Mouse (Mus musculus): ENCODE results near the gene Slc22a23. TPM values are rescaled to one million over a fixed set of nuclear protein-coding genes. Genes with fewer than 3 reads are reported as not detected.

The Slc22a23 gene
- total and polyA plus RNA-seq, 2 experiments from 2014 or later, result 14.9 to 145 TPM

GRCm38 (mm10) chr13:34294212-34294611 lies 50.8 kb downstream of the Slc22a23 start:
- no peak overlapping the region for H3K4me2 ChIP-seq (ENCODE audit: low read depth, low read length, poor library complexity, severe bottlenecking)
- 79% methylated on average over 4 of the region's 4 CpGs for WGBS
- H3K4me1 ChIP-seq (ENCODE audit: insufficient read depth, low read length), result no peaks in the 10 kb centered on the region
- no peak overlapping the region for H3K9ac ChIP-seq (replicated peaks; ENCODE audit: low read length, poor library complexity, severe bottlenecking)
- no peak overlapping the region for H3K27ac ChIP-seq (ENCODE audit: low read depth, low read length)
- no peaks in the 10 kb centered on the region for H3K9me3 ChIP-seq (ENCODE audit: low read length)
- no peak; the same call in 1 of the 2 replicates for TF ChIP-seq CTCF (IDR thresholded peaks at IDR 0.05)
- DNase-seq (ENCODE audit: low spot score) (no peak), ATAC-seq (ENCODE audit: low FRiP score) (no peak)
- no peak overlapping the region for H3K4me3 ChIP-seq (ENCODE audit: low read depth, low read length)
- peaks cover 4% of the 10 kb centered on the region; the same call in 1 of the 2 replicates for H3K36me3 ChIP-seq (ENCODE audit: insufficient read depth, low read length)
- no peaks in the 10 kb centered on the region for H3K27me3 ChIP-seq (ENCODE audit: insufficient read depth, low read length)

- no peak for TF ChIP-seq CTCF (IDR thresholded peaks at IDR 0.05)
- H3K4me3 ChIP-seq (ENCODE audit: low read depth, low read length), result no peak overlapping the region
- H3K4me1 ChIP-seq (ENCODE audit: insufficient read depth, low read length), result peaks cover 5% of the 10 kb centered on the region; the same call in 1 of the 2 replicates
- H3K9me3 ChIP-seq (ENCODE audit: low read length), result no peaks in the 10 kb centered on the region
- no peaks in the 10 kb centered on the region; the same call in 1 of the 2 replicates for H3K36me3 ChIP-seq (ENCODE audit: insufficient read depth, low read length)
- DNase-seq (ENCODE audit: low spot score), result no peak
- no peaks in the 10 kb centered on the region for H3K27me3 ChIP-seq (ENCODE audit: insufficient read depth, low read length)
- no peak overlapping the region for H3K4me2 ChIP-seq (ENCODE audit: low read depth, low read length, poor library complexity, severe bottlenecking)
- no peak overlapping the region for H3K27ac ChIP-seq (ENCODE audit: low read depth, low read length)
- WGBS, result 86% methylated on average over 2 of the region's 2 CpGs
- no peak overlapping the region for H3K9ac ChIP-seq (replicated peaks; ENCODE audit: low read length, poor library complexity, severe bottlenecking)
- no peak for ATAC-seq (ENCODE audit: low FRiP score)
These were observed 52.9 kb downstream of the Slc22a23 start for GRCm38 (mm10) chr13:34292042-34292441.

- H3K27me3 ChIP-seq (ENCODE audit: insufficient read depth, low read length), result no peaks in the 10 kb centered on the region
- no peak overlapping the region for H3K4me2 ChIP-seq (ENCODE audit: low read depth, low read length, poor library complexity, severe bottlenecking)
- H3K27ac ChIP-seq (ENCODE audit: low read depth, low read length), result no peak overlapping the region
- no peak for ATAC-seq (ENCODE audit: low FRiP score)
- peaks cover 5% of the 10 kb centered on the region; the same call in 1 of the 2 replicates for H3K4me1 ChIP-seq (ENCODE audit: insufficient read depth, low read length)
- WGBS, result 97% methylated on average over 1 of the region's 1 CpGs
- H3K9ac ChIP-seq (replicated peaks; ENCODE audit: low read length, poor library complexity, severe bottlenecking), result no peak overlapping the region
- H3K9me3 ChIP-seq (ENCODE audit: low read length), result no peaks in the 10 kb centered on the region
- no peaks in the 10 kb centered on the region for H3K36me3 ChIP-seq (ENCODE audit: insufficient read depth, low read length)
- no peak for TF ChIP-seq CTCF (IDR thresholded peaks at IDR 0.05)
- no peak overlapping the region for H3K4me3 ChIP-seq (ENCODE audit: low read depth, low read length)
- no peak for DNase-seq (ENCODE audit: low spot score)
These were observed 54.6 kb downstream of the Slc22a23 start for GRCm38 (mm10) chr13:34290346-34290745.

GRCm38 (mm10) chr13:34289567-34289966 lies 55.4 kb downstream of the Slc22a23 start:
- H3K36me3 ChIP-seq (ENCODE audit: insufficient read depth, low read length), result no peaks in the 10 kb centered on the region
- 85% methylated on average over 2 of the region's 2 CpGs for WGBS
- no peak overlapping the region for H3K4me3 ChIP-seq (ENCODE audit: low read depth, low read length)
- H3K9ac ChIP-seq (replicated peaks; ENCODE audit: low read length, poor library complexity, severe bottlenecking), result no peak overlapping the region
- DNase-seq (ENCODE audit: low spot score) (no peak), ATAC-seq (ENCODE audit: low FRiP score) (no peak)
- no peaks in the 10 kb centered on the region for H3K27me3 ChIP-seq (ENCODE audit: insufficient read depth, low read length)
- peaks cover 5% of the 10 kb centered on the region; the same call in 1 of the 2 replicates for H3K4me1 ChIP-seq (ENCODE audit: insufficient read depth, low read length)
- no peak for TF ChIP-seq CTCF (IDR thresholded peaks at IDR 0.05)
- H3K9me3 ChIP-seq (ENCODE audit: low read length), result no peaks in the 10 kb centered on the region
- no peak overlapping the region for H3K27ac ChIP-seq (ENCODE audit: low read depth, low read length)
- no peak overlapping the region for H3K4me2 ChIP-seq (ENCODE audit: low read depth, low read length, poor library complexity, severe bottlenecking)

GRCm38 (mm10) chr13:34288129-34288528 lies 56.9 kb downstream of the Slc22a23 start:
- TF ChIP-seq CTCF (IDR thresholded peaks at IDR 0.05), result no peak
- no peak overlapping the region for H3K4me3 ChIP-seq (ENCODE audit: low read depth, low read length)

GRCm38 (mm10) chr13:34287601-34288083 lies 57.3 kb downstream of the Slc22a23 start:
- no peak overlapping the region for H3K27ac ChIP-seq (ENCODE audit: low read depth, low read length)
- no peak overlapping the region for H3K4me3 ChIP-seq (ENCODE audit: low read depth, low read length)
- TF ChIP-seq CTCF (IDR thresholded peaks at IDR 0.05), result no peak; the same call in 1 of the 2 replicates
- peaks cover 5% of the 10 kb centered on the region; the same call in 1 of the 2 replicates for H3K4me1 ChIP-seq (ENCODE audit: insufficient read depth, low read length)
- H3K9ac ChIP-seq (replicated peaks; ENCODE audit: low read length, poor library complexity, severe bottlenecking), result no peak overlapping the region
- ATAC-seq (ENCODE audit: low FRiP score) (no peak), DNase-seq (ENCODE audit: low spot score) (peak; percentile 48)
- H3K9me3 ChIP-seq (ENCODE audit: low read length), result no peaks in the 10 kb centered on the region
- no peak overlapping the region for H3K4me2 ChIP-seq (ENCODE audit: low read depth, low read length, poor library complexity, severe bottlenecking)
- no peaks in the 10 kb centered on the region for H3K36me3 ChIP-seq (ENCODE audit: insufficient read depth, low read length)
- WGBS, result 14% methylated on average over 9 of the region's 9 CpGs
- H3K27me3 ChIP-seq (ENCODE audit: insufficient read depth, low read length), result no peaks in the 10 kb centered on the region

More at GRCm38 (mm10) chr13:34288129-34288528, 56.9 kb downstream of the Slc22a23 start:
- Histone ChIP-seq H3K27ac (ENCODE audit: low read depth, low read length) (no peak overlapping the region), H3K27me3 (ENCODE audit: insufficient read depth, low read length) (no peaks in the 10 kb centered on the region), H3K36me3 (ENCODE audit: insufficient read depth, low read length) (no peaks in the 10 kb centered on the region), H3K9me3 (ENCODE audit: low read length) (no peaks in the 10 kb centered on the region), H3K4me2 (ENCODE audit: low read depth, low read length, poor library complexity, severe bottlenecking) (no peak overlapping the region), H3K4me1 (ENCODE audit: insufficient read depth, low read length) (peaks cover 5% of the 10 kb centered on the region; the same call in 1 of the 2 replicates), H3K9ac (replicated peaks; ENCODE audit: low read length, poor library complexity, severe bottlenecking) (no peak overlapping the region)
- 14% methylated on average over 2 of the region's 2 CpGs for whole genome bisulfite sequencing
- ATAC-seq (ENCODE audit: low FRiP score) (no peak), DNase-seq (ENCODE audit: low spot score) (no peak)

All from midbrain, postnatal 0 days (tissue).